Comparison of ENCODE assay signal across 21 mouse cellular contexts in the genomic region with DNA sequence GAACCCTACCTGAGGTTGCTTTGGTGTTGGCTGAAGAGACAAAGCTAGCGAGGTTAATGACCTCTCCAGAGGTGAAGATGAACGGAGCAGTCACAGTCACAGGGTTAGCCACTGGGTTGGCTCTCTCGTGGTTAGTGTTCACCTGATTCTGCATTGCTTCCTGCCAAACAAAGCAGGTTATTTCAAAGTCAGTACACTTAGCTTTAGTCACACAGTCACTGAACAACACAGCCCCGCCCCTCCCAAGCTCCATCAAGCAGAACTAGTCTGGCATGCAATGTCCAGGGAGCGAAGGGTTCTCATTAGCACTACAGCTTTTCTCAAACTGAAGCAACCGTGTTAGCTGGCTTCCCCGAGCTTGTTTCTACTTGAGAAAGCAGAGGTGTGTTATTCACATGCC. TPM values are rescaled to one million over a fixed set of nuclear protein-coding genes. Genes with fewer than 3 reads are reported as not detected.
DNase-seq lines count a peak whose midpoint lies in the region; ATAC-seq lines count a peak whose summit lies in the region.
"Had no signal": no experiment of that assay in that cellular context is flagged by ENCODE, and none has a peak within 500 bp of the region (broad histone marks: within the 10 kb centered on the region; RNA-seq: fewer than 3 reads in every experiment).

No protein-coding gene starts in this region.

- 0 out of 2 replicates have a peak, but pooled peaks cover 4% of the 10 kb centered on the region for H3K4me1 ChIP-seq in embryonic facial prominence, embryonic 13.5 days
- H3K4me1 ChIP-seq in embryonic facial prominence, embryonic 10.5 days, result no peaks in the 10 kb centered on the region
- H3K4me1 ChIP-seq in kidney, embryonic 14.5 days (ENCODE audit: control insufficient read depth, insufficient read depth, low read length), result no peaks in the 10 kb centered on the region; the same call in 1 of the 2 replicates
- H3K4me1 ChIP-seq in stomach, embryonic 16.5 days (ENCODE audit: control insufficient read depth, insufficient read depth, low read length), result no peaks in the 10 kb centered on the region
- no peaks in the 10 kb centered on the region for H3K4me1 ChIP-seq in hindbrain, embryonic 16.5 days (ENCODE audit: control insufficient read depth, insufficient read depth, low read depth, low read length)
- H3K4me1 ChIP-seq: limb, embryonic 12.5 days had no signal

- 73% methylated on average over 7 of the region's 7 CpGs for WGBS in embryonic facial prominence, embryonic 13.5 days
- WGBS in embryonic facial prominence, embryonic 10.5 days, result 85% methylated on average over 7 of the region's 7 CpGs
- 59% methylated on average over 7 of the region's 7 CpGs for WGBS in kidney, embryonic 14.5 days
- 81% methylated on average over 7 of the region's 7 CpGs for WGBS in stomach, embryonic 16.5 days
- WGBS in hindbrain, embryonic 16.5 days, result 81% methylated on average over 7 of the region's 7 CpGs

- peaks cover 89% of the 10 kb centered on the region for H3K36me3 ChIP-seq in embryonic facial prominence, embryonic 13.5 days
- peaks cover 99% of the 10 kb centered on the region for H3K36me3 ChIP-seq in embryonic facial prominence, embryonic 10.5 days (replicated peaks)
- H3K36me3 ChIP-seq in kidney, embryonic 14.5 days (ENCODE audit: control insufficient read depth, insufficient read depth, low read length), result peaks cover 78% of the 10 kb centered on the region
- peaks cover 46% of the 10 kb centered on the region for H3K36me3 ChIP-seq in stomach, embryonic 16.5 days (ENCODE audit: control insufficient read depth, insufficient read depth, low read length)
- peaks cover 26% of the 10 kb centered on the region for H3K36me3 ChIP-seq in hindbrain, embryonic 16.5 days (ENCODE audit: control insufficient read depth, insufficient read depth, low read length)

- no peaks in the 10 kb centered on the region for H3K27me3 ChIP-seq in embryonic facial prominence, embryonic 13.5 days
- H3K27me3 ChIP-seq in embryonic facial prominence, embryonic 10.5 days (replicated peaks; ENCODE audit: low read depth, poor library complexity, severe bottlenecking), result no peaks in the 10 kb centered on the region
- H3K27me3 ChIP-seq in kidney, embryonic 14.5 days (ENCODE audit: control insufficient read depth, insufficient read depth, low read length), result no peaks in the 10 kb centered on the region
- H3K27me3 ChIP-seq in stomach, embryonic 16.5 days (ENCODE audit: control insufficient read depth, insufficient read depth, low read length), result no peaks in the 10 kb centered on the region
- H3K27me3 ChIP-seq in hindbrain, embryonic 16.5 days (replicated peaks; ENCODE audit: control insufficient read depth, insufficient read depth, low read length), result no peaks in the 10 kb centered on the region
- H3K27me3 ChIP-seq: CH12.LX; limb, embryonic 12.5 days had no signal

- H3K4me2 ChIP-seq in embryonic facial prominence, embryonic 13.5 days, result no peak overlapping the region
- H3K4me2 ChIP-seq in kidney, embryonic 14.5 days (replicated peaks; ENCODE audit: low read depth, low read length), result no peak overlapping the region
- H3K4me2 ChIP-seq in stomach, embryonic 16.5 days (ENCODE audit: low read depth, low read length), result no peak overlapping the region
- H3K4me2 ChIP-seq in hindbrain, embryonic 16.5 days (ENCODE audit: low read length), result no peak overlapping the region
- H3K4me2 ChIP-seq: limb, embryonic 12.5 days; lung, embryonic 14.5 days had no signal

- no peak overlapping the region for H3K4me3 ChIP-seq in embryonic facial prominence, embryonic 13.5 days
- no peak overlapping the region for H3K4me3 ChIP-seq in embryonic facial prominence, embryonic 10.5 days
- H3K4me3 ChIP-seq in kidney, embryonic 14.5 days (ENCODE audit: low read length), result no peak overlapping the region
- no peak overlapping the region for H3K4me3 ChIP-seq in stomach, embryonic 16.5 days (replicated peaks; ENCODE audit: low read length)
- no peak overlapping the region for H3K4me3 ChIP-seq in hindbrain, embryonic 16.5 days (ENCODE audit: low read length)
- H3K4me3 ChIP-seq: heart, adult 2 months; limb, embryonic 12.5 days had no signal

- H3K9me3 ChIP-seq in embryonic facial prominence, embryonic 13.5 days, result no peaks in the 10 kb centered on the region
- H3K9me3 ChIP-seq in embryonic facial prominence, embryonic 10.5 days, result no peaks in the 10 kb centered on the region
- H3K9me3 ChIP-seq in kidney, embryonic 14.5 days (ENCODE audit: control insufficient read depth, low read length), result no peaks in the 10 kb centered on the region
- no peaks in the 10 kb centered on the region for H3K9me3 ChIP-seq in stomach, embryonic 16.5 days (replicated peaks; ENCODE audit: control insufficient read depth, low read length)
- no peaks in the 10 kb centered on the region for H3K9me3 ChIP-seq in hindbrain, embryonic 16.5 days (ENCODE audit: control insufficient read depth, low read length)
- H3K9me3 ChIP-seq: limb, embryonic 12.5 days had no signal

- no peak for DNase-seq in embryonic facial prominence, embryonic 10.5 days (ENCODE audit: low spot score)
- peak; percentile 22 for DNase-seq in lung, postnatal 36 days
- DNase-seq in lung, postnatal 25 days (ENCODE audit: low spot score), result no peak
- DNase-seq in left cerebral cortex, adult 18-20 months (ENCODE audit: low spot score in 2 of 2), result no peak
- DNase-seq: adrenal gland, adult 2 months; cerebellum, adult 9-10 months; embryo, embryonic 11 days; heart, adult 2 months; heart, postnatal 14 days; lung, embryonic 14.5 days; spleen, adult 18-20 months; thymus, adult 18-20 months had no signal

- H3K9ac ChIP-seq in embryonic facial prominence, embryonic 13.5 days, result no peak overlapping the region; the same call in 1 of the 2 replicates
- no peak overlapping the region for H3K9ac ChIP-seq in kidney, embryonic 14.5 days (ENCODE audit: low read depth, low read length)
- no peak overlapping the region for H3K9ac ChIP-seq in stomach, embryonic 16.5 days (ENCODE audit: low read length)
- H3K9ac ChIP-seq in hindbrain, embryonic 16.5 days (ENCODE audit: low read depth, low read length), result no peak overlapping the region
- H3K9ac ChIP-seq: limb, embryonic 12.5 days; lung, embryonic 14.5 days had no signal

- 0 out of 2 replicates have a peak overlapping the region, but pooled peaks have one; percentile 8 for H3K27ac ChIP-seq in embryonic facial prominence, embryonic 13.5 days
- no peak overlapping the region for H3K27ac ChIP-seq in embryonic facial prominence, embryonic 10.5 days (replicated peaks)
- H3K27ac ChIP-seq in kidney, embryonic 14.5 days (ENCODE audit: low read depth, low read length), result 0 out of 2 replicates have a peak overlapping the region, but pooled peaks have one; percentile 5
- H3K27ac ChIP-seq in stomach, embryonic 16.5 days (ENCODE audit: low read length), result peak overlapping the region; percentile 58
- no peak overlapping the region for H3K27ac ChIP-seq in hindbrain, embryonic 16.5 days (ENCODE audit: low read depth, low read length)
- H3K27ac ChIP-seq: heart, adult 2 months; limb, embryonic 12.5 days had no signal

- no peak for ATAC-seq in embryonic facial prominence, embryonic 13.5 days (ENCODE audit: insufficient number of reproducible peaks, insufficient read depth, low FRiP score, low TSS enrichment, low read depth)
- peak; percentile 66; the same call in 1 of the 2 replicates for ATAC-seq in kidney, embryonic 14.5 days (ENCODE audit: low FRiP score, low TSS enrichment)
- peak; percentile 33; the same call in 1 of the 2 replicates for ATAC-seq in stomach, embryonic 16.5 days (ENCODE audit: insufficient read depth, low FRiP score)
- ATAC-seq in hindbrain, embryonic 16.5 days, result no peak
- ATAC-seq: inflammation-experienced regulatory T-cells, adult 6 months had no signal

RNA-seq across cellular contexts. Expression of a gene that starts 17.6 kb away (rescaled TPM):
- 13.9 and 14.2 TPM in 2 replicates for polyA plus RNA-seq in embryonic facial prominence, embryonic 13.5 days (2015; fragmentation: Nextera tagmentation; extraction: Ambion mirVana)
- 12.0 and 12.5 TPM in 2 replicates for polyA plus RNA-seq in embryonic facial prominence, embryonic 10.5 days (2016; fragmentation: Nextera tagmentation; extraction: Ambion mirVana)
- 9.7 and 15.4 TPM in 2 replicates for polyA plus RNA-seq in kidney, embryonic 14.5 days (2014; fragmentation: Nextera tagmentation; extraction: Ambion mirVana)
- 10.9 and 11.5 TPM in 2 replicates for polyA plus RNA-seq in stomach, embryonic 16.5 days (2015; fragmentation: Nextera tagmentation; extraction: Ambion mirVana)
- total RNA-seq in left cerebral cortex, adult 18-20 months (2021), result 10 to 100 TPM in 1 of 2 experiments, 1 to 10 TPM in 1; 9.6 to 10.4 TPM
- 2.4 and 3.0 TPM in 2 replicates for polyA plus RNA-seq in hindbrain, embryonic 16.5 days (2015; fragmentation: Nextera tagmentation; extraction: Ambion mirVana)

RNA-seq across cellular contexts. Expression of a gene that starts 28.4 kb away (rescaled TPM):
- polyA plus RNA-seq in embryonic facial prominence, embryonic 13.5 days (2015; fragmentation: Nextera tagmentation; extraction: Ambion mirVana), result 89.6 and 91.2 TPM in 2 replicates
- polyA plus RNA-seq in embryonic facial prominence, embryonic 10.5 days (2016; fragmentation: Nextera tagmentation; extraction: Ambion mirVana), result 91.1 and 91.2 TPM in 2 replicates
- 109 and 113 TPM in 2 replicates for polyA plus RNA-seq in kidney, embryonic 14.5 days (2014; fragmentation: Nextera tagmentation; extraction: Ambion mirVana)
- polyA plus RNA-seq in stomach, embryonic 16.5 days (2015; fragmentation: Nextera tagmentation; extraction: Ambion mirVana), result 105 and 118 TPM in 2 replicates
- total RNA-seq in left cerebral cortex, adult 18-20 months (2021), result 10 to 100 TPM; 57.0 to 60.1 TPM
- polyA plus RNA-seq in hindbrain, embryonic 16.5 days (2015; fragmentation: Nextera tagmentation; extraction: Ambion mirVana), result 59.1 and 61.0 TPM in 2 replicates

RNA-seq across cellular contexts. Expression of a gene that starts 31.8 kb away (rescaled TPM):
- 18.8 and 20.3 TPM in 2 replicates for polyA plus RNA-seq in embryonic facial prominence, embryonic 13.5 days (2015; fragmentation: Nextera tagmentation; extraction: Ambion mirVana)
- polyA plus RNA-seq in embryonic facial prominence, embryonic 10.5 days (2016; fragmentation: Nextera tagmentation; extraction: Ambion mirVana), result 29.9 and 35.2 TPM in 2 replicates
- polyA plus RNA-seq in kidney, embryonic 14.5 days (2014; fragmentation: Nextera tagmentation; extraction: Ambion mirVana), result 18.5 and 19.1 TPM in 2 replicates
- 16.2 and 16.6 TPM in 2 replicates for polyA plus RNA-seq in stomach, embryonic 16.5 days (2015; fragmentation: Nextera tagmentation; extraction: Ambion mirVana)
- 100 to 1,000 TPM; 265 to 266 TPM for total RNA-seq in left cerebral cortex, adult 18-20 months (2021)
- polyA plus RNA-seq in hindbrain, embryonic 16.5 days (2015; fragmentation: Nextera tagmentation; extraction: Ambion mirVana), result 282 and 327 TPM in 2 replicates

RNA-seq across cellular contexts. Expression of a gene that starts 39.9 kb away (rescaled TPM):
- polyA plus RNA-seq in embryonic facial prominence, embryonic 13.5 days (2015; fragmentation: Nextera tagmentation; extraction: Ambion mirVana), result 9.4 and 10.1 TPM in 2 replicates
- polyA plus RNA-seq in embryonic facial prominence, embryonic 10.5 days (2016; fragmentation: Nextera tagmentation; extraction: Ambion mirVana), result 6.8 and 9.2 TPM in 2 replicates
- polyA plus RNA-seq in kidney, embryonic 14.5 days (2014; fragmentation: Nextera tagmentation; extraction: Ambion mirVana), result 5.3 and 5.8 TPM in 2 replicates
- polyA plus RNA-seq in stomach, embryonic 16.5 days (2015; fragmentation: Nextera tagmentation; extraction: Ambion mirVana), result 1.5 and 2.6 TPM in 2 replicates
- total RNA-seq in left cerebral cortex, adult 18-20 months (2021), result 10 to 100 TPM; 24.4 to 27.0 TPM
- polyA plus RNA-seq in hindbrain, embryonic 16.5 days (2015; fragmentation: Nextera tagmentation; extraction: Ambion mirVana), result 15.2 and 21.8 TPM in 2 replicates
- total RNA-seq: monocyte, adult 5-6 weeks had no signal

RNA-seq across cellular contexts. Expression of a gene that starts 41.3 kb away (rescaled TPM):
- 0.46 and 0.61 TPM in 2 replicates for polyA plus RNA-seq in embryonic facial prominence, embryonic 13.5 days (2015; fragmentation: Nextera tagmentation; extraction: Ambion mirVana)
- 0.38 and 0.45 TPM in 2 replicates for polyA plus RNA-seq in embryonic facial prominence, embryonic 10.5 days (2016; fragmentation: Nextera tagmentation; extraction: Ambion mirVana)
- polyA plus RNA-seq in kidney, embryonic 14.5 days (2014; fragmentation: Nextera tagmentation; extraction: Ambion mirVana), result 0.19 and 0.57 TPM in 2 replicates
- 0.25 and 0.52 TPM in 2 replicates for polyA plus RNA-seq in stomach, embryonic 16.5 days (2015; fragmentation: Nextera tagmentation; extraction: Ambion mirVana)
- under 1 TPM in 1 of 2 experiments, not detected in 1; 0.37 TPM for total RNA-seq in left cerebral cortex, adult 18-20 months (2021)
- polyA plus RNA-seq in hindbrain, embryonic 16.5 days (2015; fragmentation: Nextera tagmentation; extraction: Ambion mirVana), result 0.29 and 0.30 TPM in 2 replicates
- total RNA-seq: CH12.LX; gastrocnemius, adult 18-20 months; heart, adult 2 months; heart, postnatal 14 days; monocyte, adult 5-6 weeks had no signal

Comparison
In these comparisons a context has a peak if more than half of its experiments do, and no peak if none do; other contexts are left out.
1. H3K27ac ChIP-seq: peak in embryonic facial prominence, embryonic 13.5 days (single experiment), kidney, embryonic 14.5 days (single experiment) and stomach, embryonic 16.5 days (single experiment); none in embryonic facial prominence, embryonic 10.5 days (single experiment) and hindbrain, embryonic 16.5 days (single experiment).
2. ATAC-seq: peak in kidney, embryonic 14.5 days (single experiment) and stomach, embryonic 16.5 days (single experiment); none in embryonic facial prominence, embryonic 13.5 days (single experiment) and hindbrain, embryonic 16.5 days (single experiment).